Mouse (Mus musculus) T-helper 1 cell (primary cell): ENCODE data around the gene Mvp.

Source experiments
- in situ Hi-C: fragments of 300-600 bp; cut with MboI, MseI; formaldehyde crosslinking; loops from one replicate; pipeline ENCODE4 v1.15.1; 2025; ENCODE audit warnings: high pct_unique_total_duplicates

Gene Mvp

DNA sequence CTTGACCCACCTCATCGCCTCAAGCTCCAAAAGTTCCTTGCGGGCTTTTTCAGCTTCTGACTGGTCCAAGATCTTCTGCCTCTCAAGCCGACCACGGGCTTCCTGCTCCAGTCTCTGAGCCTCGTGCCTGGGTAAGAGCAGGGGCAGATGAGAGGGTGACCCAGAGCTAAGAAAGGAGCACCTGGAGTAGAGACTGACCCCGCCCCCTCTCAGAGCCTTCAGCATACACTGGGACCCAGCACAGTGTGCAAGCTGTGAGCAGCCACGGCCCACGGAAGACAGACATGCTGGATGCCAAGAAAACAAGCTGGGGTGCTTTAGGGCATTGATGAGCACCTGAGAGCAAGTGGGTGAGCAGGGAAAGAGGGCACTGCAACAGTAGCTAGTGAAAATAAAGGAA is 25.6 kb downstream of the Mvp start:
- in situ Hi-C loops = no loop called here

DNA sequence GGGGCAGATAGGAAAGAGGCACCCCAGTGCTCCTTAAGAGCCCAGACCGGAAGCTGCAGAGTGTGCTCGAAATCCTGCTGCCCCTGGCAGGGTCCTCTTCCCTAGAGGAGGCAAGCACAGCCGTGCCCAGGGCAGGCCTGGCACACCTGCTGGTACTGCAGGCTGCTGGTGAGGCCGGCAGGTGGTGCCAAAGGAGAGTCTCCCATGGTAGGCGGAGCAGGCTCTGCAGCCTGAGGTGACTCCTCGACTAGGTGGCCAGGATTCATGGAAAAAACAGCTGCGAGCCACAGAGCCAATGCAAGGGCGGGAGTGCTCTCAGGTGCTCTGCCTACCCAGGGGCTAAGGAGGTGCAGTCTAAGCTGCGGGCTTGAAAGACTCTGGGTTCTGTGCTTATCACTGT is 28.1 kb downstream of the Mvp start:
- in situ Hi-C loops = no loop called here

DNA sequence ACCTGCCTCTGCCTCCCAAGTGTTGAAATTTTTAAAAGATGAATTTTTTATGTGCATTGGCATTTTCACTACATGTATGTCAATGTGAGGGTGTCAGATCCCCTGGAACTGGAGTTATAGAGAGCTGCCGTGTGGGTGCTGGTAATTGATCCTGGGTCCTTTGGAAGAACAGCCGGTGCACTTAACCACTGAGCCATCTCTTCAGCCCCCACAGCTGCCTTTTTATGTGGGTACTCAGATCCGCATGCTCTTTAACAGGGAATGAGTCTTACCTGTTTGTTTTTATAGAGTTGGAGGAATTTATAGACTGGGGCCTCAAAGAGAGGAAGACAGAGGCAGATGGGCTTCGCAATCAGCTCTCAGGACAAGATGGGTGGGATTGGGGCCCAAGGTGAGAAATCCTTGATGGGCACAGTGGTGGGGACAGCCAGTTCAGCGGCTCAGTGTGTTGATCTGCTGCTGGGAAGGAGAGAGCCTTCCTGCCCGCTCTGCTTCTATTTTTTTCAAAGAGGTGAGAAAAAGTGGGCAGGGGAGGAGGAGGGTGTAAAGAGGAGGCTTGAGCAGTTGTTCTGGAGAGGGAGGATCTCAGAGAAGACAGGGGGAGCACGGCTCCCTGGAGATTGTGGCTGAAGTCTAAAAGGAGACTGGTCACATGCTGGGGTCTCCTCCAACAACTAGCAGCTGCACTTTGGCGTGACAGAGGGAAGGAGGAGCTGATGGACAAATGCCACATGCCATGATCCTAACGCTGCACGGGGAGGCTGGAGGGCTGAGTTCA is 29.6 kb downstream of the Mvp start:
- in situ Hi-C loops = no loop called here

DNA sequence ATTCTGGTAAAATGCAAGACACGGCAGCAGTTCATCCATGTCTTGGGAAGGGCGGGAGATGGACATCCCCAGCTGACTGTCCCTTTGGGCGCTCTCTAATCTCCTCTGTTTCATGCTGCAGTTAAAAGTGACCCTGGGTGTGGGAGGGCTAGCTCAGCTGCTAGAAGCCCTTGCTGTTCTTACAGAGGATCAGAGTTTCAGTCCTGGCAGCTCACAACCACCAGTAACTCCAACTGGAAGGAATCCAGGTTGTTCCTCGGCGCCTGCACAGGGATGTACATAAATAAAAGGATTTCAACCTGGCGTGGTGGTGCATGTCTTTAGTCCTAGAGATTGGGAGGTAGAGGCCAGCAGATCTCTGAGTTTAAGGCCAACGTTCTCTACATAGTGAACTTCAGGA is 31.3 kb downstream of the Mvp start:
- in situ Hi-C loops = no loop called here

DNA sequence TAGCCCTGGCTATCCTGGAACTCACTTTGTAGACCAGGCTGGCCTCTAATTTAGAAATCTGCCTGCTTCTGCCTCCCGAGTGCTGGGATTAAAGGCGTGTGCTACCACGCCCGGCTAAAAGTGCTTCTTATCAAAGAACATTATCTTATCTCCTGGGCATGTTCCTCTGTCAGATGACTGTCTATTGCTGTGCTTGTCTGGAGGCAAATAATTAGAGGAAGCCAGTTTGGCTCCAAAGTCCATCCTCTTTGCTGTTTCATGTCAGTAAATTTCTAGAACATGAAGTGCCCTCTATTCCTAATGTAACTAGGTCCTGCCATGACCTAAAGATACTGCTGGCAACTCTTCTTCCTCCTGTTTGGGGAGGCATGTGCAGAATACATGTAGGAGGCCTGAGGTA is 32.4 kb downstream of the Mvp start:
- in situ Hi-C loops = no loop called here

DNA sequence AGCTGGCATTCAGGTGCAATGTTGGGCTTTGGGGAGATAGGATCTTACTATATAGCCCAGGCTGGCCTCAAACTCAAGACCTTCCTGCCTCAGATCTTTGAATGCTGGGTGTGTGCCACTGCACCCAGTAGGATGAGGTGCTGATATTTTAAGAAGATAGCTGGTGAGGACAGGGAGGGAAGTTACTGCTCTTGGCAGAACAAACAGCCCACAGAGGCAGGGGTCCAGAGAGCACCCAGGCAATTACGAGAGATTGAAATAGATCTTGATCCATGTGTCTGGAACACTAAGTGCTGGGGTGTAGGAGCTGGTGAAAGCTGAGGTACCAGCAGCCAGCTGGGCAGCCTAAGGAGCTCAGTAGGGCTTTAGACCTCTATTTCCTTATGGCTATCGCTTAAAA is 32.8 kb downstream of the Mvp start:
- in situ Hi-C loops = no loop called here

DNA sequence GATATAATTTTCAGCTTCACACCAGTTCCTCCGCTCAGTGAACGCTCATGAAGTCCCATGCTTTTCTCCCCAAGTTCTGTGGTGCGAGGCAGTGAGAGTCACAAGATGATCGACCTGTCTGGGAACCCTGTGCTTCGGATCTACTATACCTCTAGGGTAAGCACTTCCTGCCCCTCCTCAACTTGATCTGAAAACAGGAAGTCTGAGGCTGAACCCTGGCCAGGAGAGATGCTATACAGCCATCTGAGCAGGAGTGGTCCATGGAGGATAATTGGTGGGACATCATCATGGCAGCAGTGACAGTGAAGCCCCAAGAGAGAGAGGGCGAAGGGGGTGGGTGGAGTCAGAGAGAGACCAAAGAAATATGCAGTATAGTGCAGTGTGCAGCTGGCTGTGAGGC is 35.6 kb downstream of the Mvp start:
- in situ Hi-C loops = no loop called here

DNA sequence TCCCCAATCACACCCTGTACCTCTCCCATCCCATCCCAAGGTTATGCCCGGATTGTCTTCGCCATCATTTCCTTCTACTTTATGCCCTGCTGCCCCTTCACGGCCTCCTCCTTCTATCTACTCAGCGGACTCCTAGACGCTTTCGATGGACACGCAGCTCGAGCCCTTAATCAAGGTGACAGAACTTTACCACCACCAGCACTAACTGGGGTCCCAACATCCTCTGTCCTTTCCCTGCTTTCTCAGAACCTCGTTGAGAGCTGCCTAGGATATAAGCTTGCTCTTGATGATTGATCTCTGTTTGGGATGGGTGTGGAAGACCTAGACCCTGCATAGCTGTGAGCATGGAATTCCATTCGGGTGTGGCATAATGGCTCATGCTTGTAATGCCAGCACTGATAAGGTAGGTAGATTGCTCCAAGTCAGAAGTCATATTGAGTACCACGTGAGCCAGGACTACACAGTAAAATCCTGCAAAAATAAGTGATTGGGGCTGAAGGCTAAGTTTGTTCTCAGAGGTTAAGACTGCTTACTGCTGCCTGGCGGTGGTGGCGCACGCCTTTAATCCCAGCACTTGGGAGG is 37.5 kb downstream of the Mvp start:
- in situ Hi-C loops = no loop called here

DNA sequence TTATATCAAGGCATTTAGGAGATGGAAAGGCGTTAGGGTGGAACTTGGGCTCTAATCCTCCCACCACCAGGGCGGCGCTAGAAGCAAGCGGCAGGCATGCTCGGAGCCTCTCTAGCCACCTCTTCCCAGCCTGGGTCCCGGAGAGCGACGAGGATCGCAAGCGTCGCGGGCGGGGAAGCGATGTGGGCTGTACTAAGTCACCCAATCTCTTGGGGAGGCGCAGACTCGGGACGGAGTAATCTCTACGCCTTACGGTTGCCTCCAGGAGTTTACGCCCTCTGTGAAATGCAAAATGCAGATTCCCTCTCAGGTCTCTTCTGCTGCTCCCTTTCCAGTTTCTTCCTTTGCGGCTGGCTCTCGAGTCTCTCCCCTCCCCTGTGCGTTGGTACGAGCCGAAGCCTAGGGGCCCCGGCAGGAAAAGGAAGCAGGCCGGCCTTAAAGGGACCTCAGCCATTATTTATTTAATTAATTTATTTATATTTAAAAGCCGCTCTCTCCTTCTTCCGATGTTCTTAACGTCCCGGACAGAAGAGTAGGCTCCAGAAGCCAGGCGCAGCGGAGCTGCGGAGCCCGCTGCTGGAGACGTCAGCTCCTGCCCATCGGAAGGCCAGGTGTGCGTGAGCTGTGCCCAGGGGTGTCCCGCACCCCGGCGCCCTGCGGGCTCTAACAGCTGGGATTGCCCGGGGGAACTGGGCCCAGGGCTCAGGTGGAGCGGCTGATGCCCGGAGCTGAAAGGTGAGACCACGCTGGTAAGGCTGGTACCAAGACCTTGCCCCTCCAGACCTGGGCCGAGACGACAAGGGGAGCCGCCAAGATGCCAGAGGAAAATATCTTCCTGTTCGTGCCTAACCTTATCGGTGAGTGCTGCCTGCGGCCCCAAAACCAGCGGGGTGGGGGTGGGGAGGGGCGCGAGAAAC is 38.2 kb downstream of the Mvp start, which contains the start of gene Cdiptos:
Gene Cdiptos (minus strand): TSS at position 149 of the 917 bp plus-strand sequence.
- in situ Hi-C loops = no loop called here

DNA sequence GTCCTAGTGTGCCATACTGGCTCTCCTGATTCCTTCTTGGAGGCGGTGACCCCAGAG is 38.7 kb downstream of the Mvp start, which contains the start of gene Cdipt:
Gene Cdipt (plus strand): TSS at position 22 of the 57 bp plus-strand sequence.
- in situ Hi-C loops = no loop called here

DNA sequence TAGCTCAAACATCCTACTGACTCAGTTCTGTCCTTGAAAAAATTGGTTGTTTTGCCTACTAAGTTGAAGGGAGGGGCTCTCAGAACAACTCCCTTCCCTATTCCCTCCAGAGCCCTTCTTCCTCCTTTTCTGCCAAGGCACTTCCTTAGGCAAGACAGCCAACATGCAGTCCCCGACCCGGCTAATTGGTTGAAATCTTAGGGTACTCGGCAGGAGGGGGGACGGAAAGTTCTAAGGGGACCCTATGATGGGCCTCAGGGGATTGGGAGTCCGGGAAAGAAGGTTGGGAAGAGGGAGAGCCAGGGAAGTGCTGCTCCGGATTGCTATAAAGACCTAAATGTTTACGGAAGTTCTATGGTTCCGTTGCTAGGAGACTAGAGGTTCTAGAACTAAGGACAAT is 38.9 kb downstream of the Mvp start:
- in situ Hi-C loops = no loop called here

DNA sequence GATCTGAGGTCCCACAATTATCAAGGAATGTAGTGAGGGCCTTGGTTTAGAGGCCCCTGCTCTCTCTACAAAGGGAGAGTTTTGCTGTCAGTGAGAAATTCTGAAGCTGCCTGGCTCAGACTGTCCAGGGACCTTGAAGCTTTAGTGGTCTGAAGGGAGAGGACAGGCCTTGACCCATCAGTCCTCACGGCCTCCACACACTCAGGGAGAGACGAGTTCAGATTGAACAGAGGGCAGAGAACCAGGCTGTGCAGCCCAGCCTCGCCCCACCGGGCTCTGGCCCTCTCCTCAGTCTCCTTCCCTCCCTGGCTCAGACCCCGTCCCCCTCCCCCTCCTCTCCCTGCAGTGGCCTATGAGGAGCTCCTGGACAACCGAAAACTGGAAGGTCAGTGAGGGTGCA is 47.1 kb downstream of the Mvp start:
- in situ Hi-C loops = loop anchor here (25.0 kb wide), 1 partner anchor 130 kb away; the partner anchor contains the start of genes 4930451I11Rik and Doc2a

DNA sequence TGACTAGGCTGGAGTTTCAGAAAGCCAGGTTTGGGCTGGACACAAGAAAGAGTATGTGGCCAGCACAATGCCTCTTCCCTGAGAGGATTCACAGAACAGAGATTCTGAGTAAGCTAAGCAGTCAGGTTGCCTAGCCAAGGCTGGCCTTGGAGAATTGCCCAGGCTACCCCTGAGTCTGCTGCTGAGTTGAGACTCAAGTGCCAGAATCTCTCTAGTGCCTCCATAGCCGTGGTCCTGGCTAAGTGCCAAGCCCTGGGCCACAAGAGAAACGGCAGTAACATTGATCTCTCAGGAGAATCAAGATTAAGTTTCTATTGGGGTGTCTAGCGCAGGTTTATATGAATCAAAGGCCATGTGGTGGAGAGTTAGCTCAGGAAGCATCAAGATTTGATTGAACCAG is 48.9 kb downstream of the Mvp start:
- in situ Hi-C loops = loop anchor here (25.0 kb wide), 1 partner anchor 128 kb away; the partner anchor contains the start of genes 4930451I11Rik and Doc2a

DNA sequence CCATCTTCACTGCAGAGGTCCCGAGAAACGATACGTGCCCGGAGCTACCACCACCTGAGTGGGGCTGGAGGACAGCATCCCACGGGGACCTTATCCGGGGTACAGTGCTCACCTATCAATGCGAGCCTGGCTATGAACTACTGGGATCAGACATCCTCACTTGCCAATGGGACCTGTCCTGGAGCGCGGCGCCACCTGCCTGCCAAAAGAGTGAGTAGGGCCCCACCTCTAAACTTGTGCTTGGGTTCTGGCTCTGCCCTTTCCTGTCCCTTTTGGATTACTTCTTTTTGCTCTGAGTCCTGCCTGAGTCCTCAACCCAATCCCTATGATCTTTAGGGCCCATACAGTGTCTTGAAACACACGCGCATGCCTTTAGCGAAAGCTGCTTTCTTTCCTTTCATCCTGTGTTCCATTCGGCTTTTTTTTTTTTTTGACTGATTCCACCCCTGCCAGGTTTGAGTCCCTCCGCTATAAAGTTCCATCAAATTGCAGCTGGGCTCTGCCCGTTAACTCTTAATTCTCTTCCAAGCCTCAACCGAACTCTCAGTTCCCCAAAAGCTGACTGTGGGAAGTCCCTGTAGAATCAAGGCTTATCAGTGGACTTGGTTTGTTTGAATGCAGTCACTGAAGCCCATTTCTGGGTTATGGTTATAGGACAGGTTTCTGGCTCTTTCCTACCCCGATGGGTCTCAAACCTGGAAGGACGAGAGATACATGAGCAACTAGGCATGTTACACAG is 50.7 kb downstream of the Mvp start:
- in situ Hi-C loops = loop anchor here (25.0 kb wide), 1 partner anchor 126 kb away; the partner anchor contains the start of genes 4930451I11Rik and Doc2a

DNA sequence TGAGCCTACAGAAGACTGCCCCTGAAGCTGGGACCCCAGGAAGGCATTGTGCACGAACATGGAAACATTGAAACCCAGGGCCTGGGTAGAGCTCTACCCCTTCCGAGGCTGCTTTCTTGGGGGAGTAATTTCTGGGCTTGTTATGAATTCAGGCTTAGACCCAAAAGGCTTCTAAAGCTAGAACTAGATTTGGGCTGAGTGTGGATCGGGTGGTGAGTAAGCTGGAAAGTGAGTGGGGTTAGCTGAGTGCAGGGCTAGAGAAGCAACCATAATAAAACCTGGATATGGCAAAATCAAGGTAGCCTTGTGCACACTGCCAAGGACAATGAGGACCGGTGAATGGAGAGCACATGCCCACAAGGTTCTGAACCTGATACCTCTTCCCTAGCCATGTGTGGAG is 52.5 kb downstream of the Mvp start:
- in situ Hi-C loops = loop anchor here (25.0 kb wide), 1 partner anchor 125 kb away; the partner anchor contains the start of genes 4930451I11Rik and Doc2a

DNA sequence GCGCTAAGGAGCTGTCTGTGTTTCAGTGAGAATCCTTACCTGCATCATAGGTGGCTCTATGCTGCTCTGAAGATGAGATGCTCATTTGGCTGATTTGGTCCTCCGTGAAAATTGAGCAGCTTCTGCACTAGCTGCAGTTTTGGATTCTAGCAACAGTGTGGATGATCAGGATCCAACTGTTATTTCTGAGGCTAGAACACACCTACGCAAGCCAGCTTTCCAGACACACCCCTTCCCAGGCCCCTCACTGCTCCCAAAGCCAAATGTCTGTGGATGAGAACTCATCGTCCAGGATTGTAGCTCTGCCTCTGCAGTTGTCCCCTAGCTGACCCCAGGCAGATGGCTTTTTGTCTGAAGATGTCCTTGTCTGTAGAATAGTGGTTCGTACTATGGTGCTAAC is 53.3 kb downstream of the Mvp start:
- in situ Hi-C loops = loop anchor here (25.0 kb wide), 1 partner anchor 124 kb away; the partner anchor contains the start of genes 4930451I11Rik and Doc2a

DNA sequence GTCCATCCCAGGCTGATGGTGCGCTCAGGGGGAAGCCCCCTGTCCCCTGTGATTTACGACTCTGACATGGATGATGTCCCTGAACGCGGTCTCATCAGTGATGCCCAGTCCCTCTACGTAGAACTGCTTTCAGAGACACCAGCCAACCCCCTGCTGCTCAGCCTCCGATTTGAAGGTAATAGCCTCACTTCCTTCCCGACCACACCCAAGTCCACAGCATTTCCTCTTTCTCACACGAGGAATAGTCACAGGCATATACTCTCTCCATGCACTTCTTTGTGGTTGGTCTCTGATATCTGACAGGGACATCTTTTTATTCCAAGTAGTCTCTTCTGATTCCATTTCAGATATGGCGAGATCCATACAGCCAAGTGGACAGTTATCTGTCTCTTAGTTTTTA is 54.6 kb downstream of the Mvp start:
- in situ Hi-C loops = loop anchor here (25.0 kb wide), 1 partner anchor 122 kb away; the partner anchor contains the start of genes 4930451I11Rik and Doc2a

DNA sequence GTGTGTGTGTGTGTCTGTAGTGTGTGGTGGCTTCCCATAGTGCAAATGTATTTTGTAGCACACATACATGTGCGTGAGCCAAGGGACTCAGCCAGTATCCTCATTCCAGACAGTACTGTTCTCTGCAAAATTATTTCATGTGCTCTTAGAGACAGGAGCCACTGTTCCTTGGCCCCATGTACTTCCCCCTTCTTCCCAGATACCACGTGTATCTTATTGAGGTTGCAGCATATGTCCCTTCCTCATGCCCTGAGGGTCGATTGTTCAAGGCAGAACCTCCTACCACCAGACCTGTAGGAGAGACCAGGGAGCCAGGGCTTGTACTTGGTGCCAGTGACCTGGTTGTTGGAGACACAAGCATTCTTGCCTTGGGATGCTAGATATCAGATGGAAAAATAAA is 59.3 kb downstream of the Mvp start:
- in situ Hi-C loops = loop anchor here (25.0 kb wide), 1 partner anchor 118 kb away; the partner anchor contains the start of genes 4930451I11Rik and Doc2a

DNA sequence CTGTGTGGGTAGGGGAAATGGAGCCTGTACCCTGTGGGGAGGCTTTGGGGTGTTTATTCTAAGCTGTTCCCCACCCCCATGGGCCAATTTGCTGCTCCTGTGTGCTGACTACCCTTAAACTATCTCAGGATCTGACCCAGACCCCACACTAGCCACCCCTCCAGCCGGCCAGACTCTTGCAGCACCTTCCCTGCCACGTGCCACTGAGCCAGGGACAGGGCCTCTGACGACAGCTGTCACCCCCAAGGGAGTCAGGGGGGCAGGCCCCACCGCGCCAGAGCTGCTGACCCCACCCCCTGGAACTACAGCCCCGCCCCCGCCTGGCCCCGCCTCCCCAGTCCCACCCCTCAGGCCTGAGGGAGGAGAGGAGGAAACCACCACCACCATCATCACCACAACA is 61.8 kb downstream of the Mvp start:
- in situ Hi-C loops = loop anchor here (25.0 kb wide), 1 partner anchor 115 kb away; the partner anchor contains the start of genes 4930451I11Rik and Doc2a

DNA sequence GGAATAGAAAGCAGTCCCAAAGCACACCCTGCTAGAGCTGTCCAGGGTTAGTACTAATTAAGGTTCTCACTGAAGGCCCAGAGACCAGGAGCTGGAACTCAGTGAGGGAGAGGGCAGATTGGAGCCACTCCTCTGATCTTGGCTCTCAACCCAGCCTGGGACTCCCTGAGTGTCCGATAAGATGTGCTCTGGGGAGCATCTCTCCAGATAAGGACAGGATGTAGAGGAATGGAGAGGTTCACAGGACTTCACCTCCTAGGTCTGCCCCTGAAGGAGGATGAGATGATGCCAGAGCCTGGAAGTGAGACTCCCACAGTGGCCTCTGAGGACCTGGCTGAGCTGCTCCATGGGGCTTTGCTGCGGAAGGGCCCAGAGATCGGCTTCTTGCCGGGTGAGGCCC is 62.7 kb downstream of the Mvp start:
- in situ Hi-C loops = loop anchor here (25.0 kb wide), 1 partner anchor 114 kb away; the partner anchor contains the start of genes 4930451I11Rik and Doc2a
